Mouse (Mus musculus) olfactory bulb, adult 2 months (tissue): ENCODE data around the gene Oxct1. TPM values are rescaled to one million over a fixed set of nuclear protein-coding genes. Genes with fewer than 3 reads are reported as not detected.

Experiments
- H3K27ac ChIP-seq: fragments of 200-500 bp; 2 replicates; pipeline ENCODE4 v1.5.1; 2012; ENCODE audit warnings: low read depth, low read length; ENCODE audit not compliant: insufficient read depth
- H3K4me1 ChIP-seq: fragments of 200-500 bp; 2 replicates; pipeline ENCODE4 v1.6.1; 2012; ENCODE audit warnings: low read length; ENCODE audit not compliant: control insufficient read depth, insufficient read depth
- H3K4me3 ChIP-seq: fragments of 200-500 bp; 2 replicates; pipeline ENCODE4 v1.5.1; 2012; ENCODE audit warnings: mild to moderate bottlenecking, low read depth, low read length, moderate library complexity; ENCODE audit not compliant: insufficient read depth
- CTCF ChIP-seq: fragments of 200-500 bp; IDR thresholded peaks from 2 replicates; pipeline ENCODE4 v1.5.1; 2012; ENCODE audit warnings: low read depth, mild to moderate bottlenecking, low read length, moderate library complexity; ENCODE audit not compliant: insufficient read depth
- POLR2A ChIP-seq: fragments of 200-500 bp; IDR thresholded peaks from 2 replicates; pipeline ENCODE4 v1.6.1; 2012; ENCODE audit warnings: mild to moderate bottlenecking, low read depth, low read length, moderate library complexity; ENCODE audit not compliant: insufficient read depth
- WGBS: fragments of 180-500 bp; shearing (Covaris S2); methylation state at CpG from one replicate; pipeline ENCODE4 v1.1.7; 2018; 5-methylcytosine and 5-hydroxymethylcytosine counted together
- polyA plus RNA-seq: library from polyadenylated mRNA; stranded (reverse); fragments of >200 nt; gene quantifications from 2 replicates; pipeline ENCODE4 v1.2.4, GENCODE M21; 2012; ENCODE audit warnings: low replicate concordance; ENCODE audit not compliant: missing spikeins, insufficient read depth, insufficient read length

The Oxct1 gene
- polyA plus RNA-seq, result 209 TPM in 1 of 2 replicates, not detected in the other

GRCm38 (mm10) chr15:4026231-4026773, at the start of gene Oxct1:
Gene Oxct1 (plus strand): TSS chr15:4026383.
- TF ChIP-seq POLR2A (peak; percentile 82), CTCF (peak; percentile 77)
- under 1% methylated on average over 45 of the region's 45 CpGs for WGBS
- Histone ChIP-seq H3K4me1 (peaks cover 7% of the 10 kb centered on the region), H3K4me3 (peak within 1 kb of the TSS; percentile 90), H3K27ac (peak within 1 kb of the TSS; percentile 97)

- Histone ChIP-seq H3K4me3 (no peak overlapping the region), H3K4me1 (no peaks in the 10 kb centered on the region), H3K27ac (no peak overlapping the region)
- 95% methylated on average over 2 of the region's 2 CpGs for WGBS
- no peak for TF ChIP-seq POLR2A
- no peak for TF ChIP-seq CTCF
Observed at GRCm38 (mm10) chr15:3978279-3978678, 47.9 kb upstream of the Oxct1 start.

- peak within 1 kb of the TSS; percentile 62 for H3K4me3 ChIP-seq
- peak; percentile 32; the same call in 1 of the 2 replicates for TF ChIP-seq CTCF
- peak; percentile 49 for TF ChIP-seq POLR2A
- H3K27ac ChIP-seq, result peak within 1 kb of the TSS; percentile 96
- no peaks in the 10 kb centered on the region for H3K4me1 ChIP-seq
- WGBS, result under 1% methylated on average over 61 of the region's 61 CpGs
Observed at GRCm38 (mm10) chr15:3979061-3979848, 46.9 kb upstream of the Oxct1 start, which contains the start of gene Fbxo4. Gene Fbxo4 (minus strand): TSS chr15:3979573.

GRCm38 (mm10) chr15:3979871-3980270, 46.3 kb upstream of the Oxct1 start:
- WGBS, result 63% methylated on average over 3 of the region's 3 CpGs
- no peak for TF ChIP-seq CTCF
- TF ChIP-seq POLR2A, result no peak
- Histone ChIP-seq H3K27ac (peak overlapping the region; percentile 96), H3K4me1 (no peaks in the 10 kb centered on the region), H3K4me3 (no peak overlapping the region)

- no peak overlapping the region for H3K27ac ChIP-seq
- WGBS, result 94% methylated on average over 5 of the region's 5 CpGs
- no peak overlapping the region for H3K4me3 ChIP-seq
- H3K4me1 ChIP-seq, result no peaks in the 10 kb centered on the region
- no peak for TF ChIP-seq POLR2A
- TF ChIP-seq CTCF, result no peak
Observed at GRCm38 (mm10) chr15:3982732-3983131, 43.5 kb upstream of the Oxct1 start.

GRCm38 (mm10) chr15:3984876-3985275, 41.3 kb upstream of the Oxct1 start:
- no peaks in the 10 kb centered on the region for H3K4me1 ChIP-seq
- no peak overlapping the region for H3K27ac ChIP-seq
- no peak overlapping the region for H3K4me3 ChIP-seq
- WGBS, result 82% methylated on average over 2 of the region's 2 CpGs
- no peak for TF ChIP-seq POLR2A
- no peak for TF ChIP-seq CTCF

GRCm38 (mm10) chr15:3987981-3988380, 38.2 kb upstream of the Oxct1 start:
- 66% methylated on average over 2 of the region's 2 CpGs for WGBS
- TF ChIP-seq CTCF (no peak), POLR2A (no peak)
- no peak overlapping the region for H3K27ac ChIP-seq
- H3K4me3 ChIP-seq, result no peak overlapping the region
- H3K4me1 ChIP-seq, result no peaks in the 10 kb centered on the region

GRCm38 (mm10) chr15:3994852-3995447, 31.2 kb upstream of the Oxct1 start:
- H3K4me1 ChIP-seq, result no peaks in the 10 kb centered on the region
- peak overlapping the region; percentile 68 for H3K27ac ChIP-seq
- H3K4me3 ChIP-seq, result peak overlapping the region; percentile 69
- no peak for TF ChIP-seq POLR2A
- TF ChIP-seq CTCF, result no peak
- 15% methylated on average over 14 of the region's 14 CpGs for WGBS

GRCm38 (mm10) chr15:3995448-3996266, 30.5 kb upstream of the Oxct1 start, which contains the start of gene AW549877:
Gene AW549877 (minus strand): TSS chr15:3995744.
- TF ChIP-seq CTCF (no peak), POLR2A (peak; percentile 68)
- Histone ChIP-seq H3K4me1 (no peaks in the 10 kb centered on the region), H3K4me3 (peak within 1 kb of the TSS; percentile 69), H3K27ac (peak within 1 kb of the TSS; percentile 93)
- under 1% methylated on average over 61 of the region's 61 CpGs for WGBS
